Mouse (Mus musculus) cerebral cortex, adult 2 months (tissue): ENCODE results near the gene Lmbr1l.

Source experiments
- WGBS: fragments of 180-500 bp; shearing (Covaris S2); methylation state at CpG from one replicate; pipeline ENCODE4 v1.1.7; 2018; 5-methylcytosine and 5-hydroxymethylcytosine counted together

The Lmbr1l gene

DNA sequence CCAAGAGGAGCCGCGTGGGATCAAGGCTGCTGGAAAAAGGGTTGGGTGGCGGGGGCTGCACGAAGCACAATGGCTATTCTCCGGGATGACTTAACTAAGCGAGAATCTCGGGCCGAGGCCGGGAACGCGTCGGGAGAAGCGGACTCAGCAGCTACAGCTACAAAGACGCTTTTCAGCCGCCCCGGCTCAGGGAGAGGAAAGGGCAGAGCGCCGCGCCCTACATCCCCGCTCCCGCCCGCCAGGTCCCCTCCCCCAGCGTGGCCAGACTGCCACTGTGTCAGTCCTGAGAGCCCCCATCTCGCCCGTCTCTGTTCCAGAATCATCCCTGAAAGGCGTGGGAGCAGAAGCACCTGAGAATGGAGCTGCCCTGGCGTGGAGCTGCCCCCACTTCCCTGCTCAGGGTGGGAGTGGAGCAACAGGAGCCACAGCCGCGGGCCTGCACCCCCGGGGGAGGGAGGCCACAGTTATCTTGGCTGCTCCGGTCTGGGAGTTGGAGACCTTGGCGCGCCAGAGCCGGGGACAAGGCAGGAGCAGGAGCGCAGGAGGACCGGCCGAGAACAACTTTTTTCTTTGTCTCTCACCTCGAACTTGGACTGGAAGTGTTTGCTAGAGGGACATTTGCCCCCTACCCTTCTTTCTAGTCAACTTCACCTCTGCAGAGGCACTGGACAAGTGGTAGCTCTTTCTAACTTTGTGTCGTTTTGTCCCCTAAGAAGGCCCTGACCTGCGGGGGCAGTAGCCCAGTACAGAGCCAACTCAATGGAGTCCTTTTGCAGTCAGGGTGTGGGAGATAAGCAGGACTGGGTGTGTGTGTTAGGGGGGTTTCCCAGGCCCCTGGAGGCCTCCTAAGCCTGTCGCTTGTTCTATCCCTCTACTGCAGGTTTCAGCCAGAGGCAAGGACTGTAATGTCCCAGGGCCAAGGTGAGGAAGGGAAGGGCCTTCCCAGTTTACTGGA lies 22.1 kb downstream of the Lmbr1l start:
- 15% methylated on average over 41 of the region's 41 CpGs for WGBS

DNA sequence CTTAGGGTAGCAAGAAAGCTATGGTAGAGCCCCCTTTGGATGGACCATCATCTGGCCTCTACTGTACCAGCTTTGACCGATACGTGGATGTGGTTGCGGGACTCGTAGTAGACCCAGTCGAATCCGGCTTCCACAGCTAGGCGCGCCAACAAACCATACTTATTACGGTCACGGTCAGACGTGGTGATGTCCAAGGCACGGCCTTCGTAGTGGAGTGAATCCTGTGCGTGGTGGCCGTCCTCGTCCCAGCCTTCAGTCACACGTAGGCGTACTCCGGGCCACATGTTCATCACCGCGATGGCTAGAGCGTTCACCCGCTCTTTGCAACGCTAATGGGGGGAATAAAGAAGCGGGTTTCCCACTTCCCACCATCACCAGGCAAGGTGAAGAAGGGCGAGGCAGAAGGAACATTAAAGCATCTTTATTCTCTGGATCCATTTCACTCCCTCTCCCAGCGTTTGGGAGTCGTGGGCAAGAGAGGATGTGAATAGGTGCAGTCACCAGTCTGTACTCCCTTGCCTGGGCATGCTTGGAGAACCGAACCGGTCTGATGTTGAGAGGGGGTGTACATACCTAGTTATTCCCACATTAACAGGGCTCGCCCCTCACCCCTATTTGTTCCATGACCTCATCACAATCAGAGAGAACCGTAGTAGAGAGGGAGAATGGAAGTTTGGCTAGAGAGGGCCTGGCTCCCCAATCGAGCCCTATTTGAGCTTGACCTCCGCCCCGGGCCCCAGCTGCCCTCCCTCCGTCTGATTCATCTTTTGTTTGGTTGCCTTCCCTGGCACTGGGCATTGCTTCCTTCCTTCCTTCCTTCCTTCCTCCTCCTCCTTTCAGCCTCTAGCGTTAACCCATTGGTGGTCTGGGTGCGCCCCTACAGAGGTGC lies 23.0 kb downstream of the Lmbr1l start:
- WGBS, result 20% methylated on average over 38 of the region's 38 CpGs

DNA sequence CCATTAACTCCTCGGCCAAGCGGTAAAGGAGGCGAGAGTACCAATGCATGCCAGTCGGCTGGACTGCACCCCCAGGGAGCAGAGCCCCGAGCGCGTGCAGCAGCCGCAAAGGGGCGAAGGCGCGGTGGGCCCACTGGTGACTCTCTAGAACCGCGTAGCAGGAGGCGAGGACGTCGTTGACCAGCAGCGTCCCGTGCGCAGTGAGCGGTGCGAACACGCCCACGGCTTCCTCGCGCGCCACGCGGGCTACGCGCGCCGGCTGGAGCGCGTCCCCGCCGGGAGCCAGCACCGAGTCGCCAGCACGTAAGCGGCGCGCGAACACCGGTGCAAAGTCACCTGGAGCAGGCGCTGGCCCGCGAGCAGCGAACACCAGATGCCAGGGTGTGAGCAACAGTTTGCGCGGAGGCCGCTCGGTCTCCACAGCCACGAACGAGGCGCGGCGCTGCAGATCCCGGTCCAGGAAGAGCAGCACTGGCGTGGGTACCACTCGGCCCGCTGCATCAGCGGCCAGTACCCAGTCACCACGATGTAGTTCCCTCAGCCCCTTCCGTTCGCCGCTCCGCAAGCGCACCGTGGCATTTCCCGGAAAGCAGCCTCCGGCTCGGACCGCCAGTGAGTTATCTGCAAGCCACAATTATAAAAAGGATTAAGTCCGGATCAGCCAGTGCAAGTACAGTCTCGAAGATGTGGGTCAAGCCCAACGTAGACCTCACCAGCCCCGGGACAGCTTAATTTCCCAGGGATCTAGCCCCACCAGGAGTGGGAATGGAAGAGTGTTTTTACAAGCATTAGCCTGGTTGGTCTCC lies 23.9 kb downstream of the Lmbr1l start, which contains the start of gene Rhebl1:
TSS of gene Rhebl1 (minus strand) at position 601 of the 806 bp plus-strand sequence.
- 1% methylated on average over 77 of the region's 77 CpGs for WGBS

DNA sequence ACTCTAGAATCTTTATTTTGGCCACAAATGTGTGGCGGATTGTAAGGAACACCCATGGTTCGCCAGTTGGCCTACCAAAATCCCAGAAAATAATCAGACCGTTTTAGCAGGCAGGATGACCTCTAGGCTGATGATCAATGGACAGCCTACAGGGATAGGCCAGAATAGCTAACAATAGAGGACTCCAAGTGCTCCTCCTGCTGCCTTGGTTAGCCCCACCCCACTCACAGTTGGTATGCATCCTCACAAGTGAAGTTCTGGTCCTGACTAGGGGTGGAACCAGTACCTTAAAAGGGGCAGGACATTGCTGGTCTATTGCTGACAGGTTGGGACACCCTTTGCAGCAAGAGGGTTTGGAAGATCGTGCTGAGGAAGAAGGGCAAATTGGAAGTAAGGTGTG lies 25.0 kb downstream of the Lmbr1l start:
- WGBS, result 86% methylated on average over 4 of the region's 4 CpGs

DNA sequence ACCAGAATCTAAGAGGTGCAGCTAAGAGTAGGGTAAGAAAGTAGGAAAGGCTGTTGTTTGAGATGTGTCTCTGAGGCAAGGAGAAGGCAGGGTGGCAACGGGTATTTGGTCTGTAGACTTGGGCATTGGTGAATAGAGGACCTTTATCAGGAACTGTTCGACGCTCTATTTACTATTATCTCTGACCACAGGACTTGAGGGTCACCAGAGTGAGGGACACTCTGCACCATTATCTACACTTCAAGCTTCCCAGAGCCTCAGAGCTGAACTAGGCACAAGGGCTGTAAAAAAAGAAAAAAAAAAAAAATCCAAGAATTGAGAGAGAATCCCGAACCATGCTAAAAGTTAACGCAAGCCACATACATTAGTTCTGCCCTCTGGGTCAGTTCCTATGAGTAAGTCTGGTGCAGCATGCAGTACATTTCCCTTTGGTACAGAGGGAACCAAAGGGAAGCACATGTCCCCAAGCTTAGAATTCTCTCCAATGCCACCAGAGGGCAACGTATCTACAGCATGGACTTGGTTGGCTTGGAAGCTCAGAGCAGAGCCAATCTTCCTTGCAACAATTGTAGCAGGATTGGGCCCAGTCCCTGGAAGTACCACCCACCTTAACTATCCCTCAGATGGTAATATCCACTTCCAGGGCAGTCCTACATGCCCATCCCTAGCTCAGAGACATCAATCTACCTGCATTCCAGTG lies 26.0 kb downstream of the Lmbr1l start:
- WGBS, result 38% methylated on average over 6 of the region's 6 CpGs

DNA sequence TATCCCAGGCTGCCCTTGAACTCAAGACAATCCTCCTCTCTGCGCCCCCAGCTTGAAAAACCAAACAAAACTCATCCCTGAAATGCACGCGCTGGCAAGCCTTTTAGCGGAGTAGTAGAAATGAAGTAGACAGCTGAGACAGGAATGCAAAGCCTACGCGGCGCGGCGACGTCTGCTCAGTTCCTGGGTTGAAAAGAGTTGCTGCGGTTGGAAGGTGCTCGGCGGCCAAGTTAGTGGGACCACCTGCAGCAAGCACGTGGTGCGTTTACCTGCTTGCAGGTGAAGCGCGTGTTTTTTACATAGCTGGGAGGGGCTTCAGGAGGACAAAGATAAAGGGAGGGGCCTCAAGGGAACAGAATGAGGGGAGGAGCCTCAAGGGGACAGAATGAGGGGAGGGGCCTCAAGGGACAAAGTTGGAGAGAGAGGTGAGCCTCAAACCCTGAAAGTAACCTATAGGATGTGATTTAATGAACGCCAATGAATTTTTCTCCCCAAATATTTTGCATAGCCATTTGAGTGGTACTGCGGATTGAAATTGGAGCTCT lies 26.8 kb downstream of the Lmbr1l start:
- WGBS, result 23% methylated on average over 19 of the region's 19 CpGs

DNA sequence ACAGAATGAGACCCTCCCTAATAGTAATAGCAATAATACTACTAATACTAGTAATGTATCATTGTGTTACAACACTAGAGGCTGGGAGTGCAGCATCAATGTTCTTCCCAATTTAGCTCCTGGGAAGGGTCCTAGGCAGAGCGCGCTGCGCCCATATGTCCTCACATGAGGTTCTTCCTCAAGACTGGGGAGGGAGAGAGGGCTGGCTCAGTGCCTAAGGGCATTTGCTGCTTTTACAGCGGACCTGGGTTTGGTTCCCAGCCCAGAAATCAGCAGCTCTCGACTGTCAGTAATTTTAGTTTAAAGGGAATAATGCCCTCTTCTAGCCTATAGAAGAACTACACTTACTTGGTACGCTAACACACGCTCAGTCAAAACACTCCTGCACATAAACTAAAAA lies 30.5 kb downstream of the Lmbr1l start:
- 63% methylated on average over 7 of the region's 7 CpGs for WGBS

DNA sequence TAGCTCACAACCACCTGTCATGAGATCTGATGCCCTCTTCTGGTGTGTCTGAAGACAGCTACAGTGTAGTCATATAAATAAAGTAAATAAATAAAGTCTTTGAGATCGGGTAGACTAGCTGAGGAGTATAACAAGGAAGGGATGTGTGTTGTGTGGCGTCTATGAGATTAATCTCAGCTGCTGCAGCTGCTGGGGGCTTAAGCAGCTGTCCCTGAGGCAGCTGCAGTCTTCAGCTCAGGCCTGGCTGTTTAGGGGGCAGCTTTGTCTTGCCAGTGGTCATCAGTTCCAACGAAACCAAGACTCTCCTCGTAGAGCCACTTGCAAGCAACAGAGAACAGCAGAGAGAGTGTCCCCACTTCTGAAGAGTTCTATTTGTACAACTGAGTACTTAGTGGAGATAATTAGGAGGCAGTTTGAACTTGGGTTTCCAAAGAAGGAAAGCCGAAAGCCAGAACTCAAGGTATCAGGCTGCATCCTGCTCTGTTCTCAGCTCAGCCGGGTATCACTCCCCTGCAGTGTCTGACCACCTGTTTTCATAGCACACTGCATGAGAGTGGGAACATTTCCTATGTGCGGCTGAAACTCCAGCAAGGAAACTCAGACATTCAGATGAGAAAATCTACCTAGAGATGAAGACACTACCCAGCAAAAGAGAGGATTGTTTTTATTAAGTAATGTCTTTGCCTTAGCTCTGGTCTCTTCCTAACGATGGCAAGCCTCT lies 31.2 kb downstream of the Lmbr1l start:
- 60% methylated on average over 8 of the region's 8 CpGs for WGBS

DNA sequence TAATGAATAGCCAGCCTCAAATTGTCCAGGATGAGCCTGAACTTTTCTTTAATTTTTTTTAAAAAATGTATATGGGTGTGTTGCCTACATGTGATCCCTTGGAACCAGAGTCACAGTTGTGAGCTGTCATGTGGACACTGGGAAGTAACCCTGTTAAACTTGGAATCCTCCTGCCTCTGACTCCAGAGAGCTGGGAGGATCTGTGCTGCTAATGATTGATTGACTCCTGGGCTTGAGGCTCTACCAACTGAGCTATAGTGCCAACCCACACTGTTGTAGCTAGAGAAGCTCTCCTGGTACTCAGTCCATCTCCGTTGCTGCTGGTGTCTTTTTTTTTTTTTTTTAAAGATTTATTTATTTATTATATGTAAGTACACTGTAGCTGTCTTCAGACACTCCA lies 33.9 kb downstream of the Lmbr1l start:
- WGBS, result 79% methylated on average over 1 of the region's 1 CpGs

DNA sequence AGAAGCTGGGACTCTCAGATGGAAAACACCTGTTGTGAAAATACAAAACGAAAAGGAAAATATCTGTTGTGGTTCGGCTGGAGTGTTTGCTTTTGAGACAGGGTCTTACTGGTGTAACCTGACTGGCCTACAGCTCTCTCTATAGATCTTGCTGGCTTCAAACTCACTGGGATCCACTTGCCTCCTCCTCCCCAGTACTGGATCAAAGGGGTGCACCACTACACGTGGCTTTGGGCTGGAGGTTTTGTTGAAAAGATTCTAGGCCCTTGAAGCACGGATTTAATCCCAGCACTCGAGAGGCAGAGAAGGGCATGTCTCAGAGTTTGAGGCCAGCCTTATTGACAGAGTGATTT lies 36.4 kb downstream of the Lmbr1l start:
- WGBS, result 18% methylated on average over 5 of the region's 5 CpGs

DNA sequence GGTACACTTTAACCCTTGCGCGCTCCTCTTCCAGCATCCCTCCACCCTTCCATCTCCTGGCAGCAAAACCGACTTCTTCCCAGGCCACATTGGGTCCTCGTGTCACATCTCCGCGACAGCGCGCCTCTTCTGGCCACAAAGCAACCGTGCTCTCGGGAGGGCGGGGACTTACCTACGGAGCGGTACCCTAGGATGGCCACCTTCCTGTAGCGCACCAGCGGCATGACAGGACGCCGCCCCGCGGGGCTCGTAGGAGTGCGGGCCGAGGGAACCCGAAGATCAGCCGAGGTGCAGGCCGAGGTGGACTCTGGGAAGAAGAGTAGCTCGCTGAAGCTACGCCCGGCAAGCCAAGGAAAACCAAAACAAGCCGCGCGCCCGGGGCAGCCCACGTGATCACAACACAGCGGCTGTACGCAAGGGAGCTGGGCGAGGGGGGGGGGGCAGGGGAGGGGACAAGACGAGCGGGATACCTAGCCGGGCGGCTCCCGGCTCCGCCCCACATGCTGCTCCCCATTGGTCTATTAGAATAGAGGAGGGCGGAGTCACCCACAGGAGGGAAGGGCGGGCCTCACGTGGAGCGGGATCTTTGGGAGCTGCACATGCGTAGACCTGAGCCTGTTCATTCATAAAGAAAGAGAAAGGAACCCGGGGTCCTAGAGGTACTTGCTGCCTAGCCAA lies 36.9 kb downstream of the Lmbr1l start:
- under 1% methylated on average over 48 of the region's 48 CpGs for WGBS

DNA sequence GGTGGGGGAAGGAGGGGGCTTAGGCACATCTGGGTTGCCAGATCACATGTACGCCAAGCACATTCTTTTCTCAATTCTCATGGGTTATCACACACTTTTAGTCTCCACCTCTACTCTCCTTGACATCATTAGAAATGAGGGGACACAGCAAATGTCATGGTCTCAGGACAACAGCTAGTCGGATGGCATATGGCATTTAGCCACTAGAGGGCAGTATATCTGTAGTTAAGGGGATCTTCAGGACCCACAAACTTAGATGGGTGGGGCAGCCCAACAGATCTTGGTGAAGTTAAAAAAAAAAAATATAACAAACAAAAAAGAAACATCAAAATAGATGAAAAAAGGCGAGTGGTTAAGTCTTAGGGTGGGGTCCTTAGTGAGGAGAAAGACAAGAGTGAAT lies 40.7 kb downstream of the Lmbr1l start:
- 17% methylated on average over 3 of the region's 3 CpGs for WGBS

DNA sequence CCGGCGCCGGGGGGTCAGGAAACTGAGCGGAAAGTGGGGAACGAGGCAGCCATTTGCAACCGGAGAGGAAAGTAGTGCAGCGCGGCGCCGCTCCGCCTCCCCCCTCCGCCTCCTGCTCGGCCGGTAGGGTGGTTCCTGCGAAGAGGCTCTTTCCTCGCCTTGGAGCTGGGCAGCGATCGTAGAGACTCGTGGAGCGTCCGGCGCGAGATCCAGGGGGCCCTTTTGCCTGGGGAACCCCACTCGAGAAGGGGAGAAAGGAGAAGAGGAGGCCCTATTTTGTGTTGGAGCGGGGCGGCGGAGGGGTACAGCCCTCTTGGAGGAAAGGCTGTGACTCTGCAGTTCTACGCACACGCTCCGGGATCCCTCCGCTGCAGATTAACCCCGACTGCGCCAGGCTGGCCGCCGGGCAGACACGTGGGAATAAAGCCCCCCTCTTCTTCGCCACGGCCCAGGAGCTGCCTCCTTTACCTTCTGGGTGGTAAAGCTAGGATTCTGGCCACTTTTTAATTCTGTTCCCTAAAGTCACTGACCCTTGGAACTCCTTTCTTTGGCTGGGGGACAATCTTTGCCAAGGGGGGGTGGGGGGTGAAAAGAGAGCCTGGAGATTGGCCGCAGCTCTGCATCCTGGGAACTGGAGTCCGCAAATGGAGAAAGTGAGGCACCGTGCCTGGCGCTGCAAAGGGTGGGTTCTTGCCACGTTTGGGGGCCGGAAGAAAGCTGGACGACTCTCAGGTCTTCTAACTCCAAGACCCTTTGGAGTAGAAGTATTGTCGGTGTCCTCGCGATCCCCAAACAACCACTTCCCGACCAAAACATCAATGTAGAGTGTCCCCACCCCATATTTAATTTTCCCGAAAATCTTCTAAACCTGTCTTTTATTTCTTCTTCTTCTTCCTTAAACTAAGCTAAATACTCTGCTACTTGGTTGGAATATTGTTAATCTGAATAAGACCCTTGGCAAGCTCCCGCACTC lies 45.8 kb downstream of the Lmbr1l start:
- WGBS, result 1% methylated on average over 51 of the region's 51 CpGs

DNA sequence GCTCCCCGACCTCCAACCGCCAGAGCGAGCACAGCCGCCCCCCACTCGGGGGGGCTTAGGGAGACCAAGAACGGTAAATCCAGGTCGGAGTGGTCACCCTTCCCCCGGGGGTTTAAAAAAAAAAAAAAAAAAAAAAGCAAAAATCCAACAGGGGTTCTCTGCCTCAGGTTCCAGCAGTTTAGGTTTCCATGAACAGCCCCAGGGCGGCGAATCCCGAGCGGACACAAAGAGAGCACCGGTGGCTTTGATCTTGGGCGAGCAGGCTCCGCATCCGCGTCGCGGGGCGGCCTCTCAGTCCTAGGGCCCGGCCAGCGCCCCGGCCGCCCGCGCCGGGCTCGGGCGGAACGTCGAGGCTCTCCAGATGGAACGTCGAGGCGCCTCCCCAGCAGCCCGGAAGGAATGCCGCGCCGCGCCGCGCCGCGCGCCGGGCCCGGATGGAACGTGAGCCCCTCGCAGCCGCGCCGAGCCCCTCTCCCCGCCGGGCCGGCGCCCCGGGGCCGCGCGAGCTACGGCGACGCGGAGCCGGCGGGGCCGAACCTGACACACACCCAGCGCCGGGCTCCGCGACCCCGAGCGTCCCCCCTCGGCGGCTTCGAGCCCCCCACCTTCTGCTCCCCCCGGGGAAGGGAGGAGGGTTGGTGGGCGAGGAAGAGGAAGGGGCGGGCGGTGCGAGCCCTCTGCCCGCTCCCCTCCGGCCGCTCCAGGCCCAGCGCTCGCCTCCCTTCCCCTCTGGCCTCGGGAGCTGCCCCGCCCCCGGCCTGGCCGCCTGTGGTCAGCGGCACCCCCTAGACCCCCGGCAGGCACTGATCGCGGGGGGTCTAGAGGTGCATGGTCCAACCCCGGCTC lies 46.7 kb downstream of the Lmbr1l start, which contains the start of gene Kmt2d:
TSS of gene Kmt2d (minus strand) at position 135 of the 846 bp plus-strand sequence.
- under 1% methylated on average over 91 of the region's 94 CpGs for WGBS

DNA sequence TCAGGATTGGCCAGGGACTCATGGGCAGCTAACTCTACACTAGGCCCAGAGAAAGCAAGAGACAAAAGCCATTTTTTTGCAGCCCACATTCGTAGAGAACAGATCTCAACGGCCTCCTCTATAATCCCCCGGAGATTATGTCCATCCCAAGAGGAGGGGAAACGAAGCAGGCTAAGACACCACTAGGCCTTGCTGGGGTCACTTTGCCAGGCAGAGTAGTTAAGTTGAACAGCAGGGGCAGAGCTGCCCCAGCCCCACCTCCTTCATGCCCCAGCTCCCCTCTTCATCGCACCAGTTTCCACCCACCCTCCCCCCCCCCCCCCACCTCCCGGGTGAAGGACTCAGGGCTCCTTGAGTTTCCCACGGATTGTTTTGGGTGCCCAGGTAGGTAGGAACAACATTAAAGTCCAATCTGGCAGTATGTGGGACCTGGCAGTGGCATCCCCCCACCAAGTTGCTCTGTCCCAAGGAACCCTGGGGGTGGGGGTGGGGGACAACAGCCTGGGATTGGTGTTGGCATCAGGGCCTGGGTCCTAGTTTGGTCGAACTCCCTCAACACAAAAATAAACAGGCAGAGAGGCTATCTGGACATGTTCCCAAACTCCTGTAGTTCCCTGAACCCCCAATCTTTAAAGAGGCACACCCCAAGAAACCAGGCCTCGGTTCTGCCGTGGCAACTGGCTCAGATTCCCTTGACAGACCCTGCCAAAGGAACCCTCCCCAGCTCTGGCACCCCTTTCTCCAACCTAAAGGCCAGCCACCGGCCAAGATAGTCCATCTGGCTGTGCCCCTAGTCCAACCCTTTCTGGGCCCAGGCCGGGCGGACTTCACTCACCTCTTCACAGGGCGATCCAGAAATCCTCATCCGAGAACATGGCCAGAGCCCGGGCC lies 47.6 kb downstream of the Lmbr1l start:
- under 1% methylated on average over 16 of the region's 16 CpGs for WGBS
